Mouse (Mus musculus) ES-Bruce4 (cell line): Measurements from ENCODE around the gene Olfr787. TPM values are rescaled to one million over a fixed set of nuclear protein-coding genes. Genes with fewer than 3 reads are reported as not detected.

Experiments used
- H3K27ac ChIP-seq: 2 replicates; pipeline ENCODE4 v1.5.1; 2012; ENCODE audit warnings: low read length, inconsistent platforms; ENCODE audit not compliant: insufficient read depth
- H3K27me3 ChIP-seq: 2 replicates; pipeline ENCODE4 v1.6.1; 2012; ENCODE audit warnings: mild to moderate bottlenecking, low read length, inconsistent platforms; ENCODE audit not compliant: control insufficient read depth, poor library complexity, insufficient read depth, severe bottlenecking
- H3K36me3 ChIP-seq: 2 replicates; pipeline ENCODE4 v1.6.1; 2012; ENCODE audit warnings: inconsistent platforms, mild to moderate bottlenecking, low read length, moderate library complexity; ENCODE audit not compliant: control insufficient read depth, poor library complexity, insufficient read depth, severe bottlenecking
- H3K4me1 ChIP-seq: one replicate; pipeline ENCODE4 v1.8.1; 2011; ENCODE audit warnings: low read length; ENCODE audit not compliant: control insufficient read depth, insufficient read depth
- H3K4me3 ChIP-seq: 2 replicates; pipeline ENCODE4 v1.5.1; 2011; ENCODE audit warnings: low read depth, mild to moderate bottlenecking, low read length
- H3K9ac ChIP-seq: 2 replicates; pipeline ENCODE4 v1.6.1; 2012; ENCODE audit warnings: low read depth, mild to moderate bottlenecking, inconsistent platforms; ENCODE audit not compliant: poor library complexity, severe bottlenecking
- H3K9me3 ChIP-seq: replicated peaks from 2 replicates; pipeline ENCODE4 v1.6.1; 2012; ENCODE audit warnings: mild to moderate bottlenecking, low read length, inconsistent platforms; ENCODE audit not compliant: control insufficient read depth, poor library complexity, insufficient read depth, severe bottlenecking
- CTCF ChIP-seq: IDR thresholded peaks from one replicate; pipeline ENCODE4 v1.8.1; 2011; ENCODE audit warnings: low read depth, low read length
- EP300 ChIP-seq: IDR thresholded peaks from 2 replicates; pipeline ENCODE4 v1.6.1; 2011; ENCODE audit warnings: low read depth, low read length; ENCODE audit not compliant: insufficient read depth
- POLR2A ChIP-seq: IDR thresholded peaks from one replicate; pipeline ENCODE4 v1.8.1; 2011; ENCODE audit warnings: low read length; ENCODE audit not compliant: insufficient read depth
- polyA plus RNA-seq: library from polyadenylated mRNA; stranded (reverse); fragments of >200 nt; gene quantifications from 2 replicates; pipeline ENCODE4 v1.2.4, GENCODE M21; 2011; ENCODE audit warnings: low read depth; ENCODE audit not compliant: missing spikeins, insufficient read depth, insufficient read length

Olfr787 gene
- 0.14 TPM in 1 of 2 replicates, not detected in the other for polyA plus RNA-seq

DNA sequence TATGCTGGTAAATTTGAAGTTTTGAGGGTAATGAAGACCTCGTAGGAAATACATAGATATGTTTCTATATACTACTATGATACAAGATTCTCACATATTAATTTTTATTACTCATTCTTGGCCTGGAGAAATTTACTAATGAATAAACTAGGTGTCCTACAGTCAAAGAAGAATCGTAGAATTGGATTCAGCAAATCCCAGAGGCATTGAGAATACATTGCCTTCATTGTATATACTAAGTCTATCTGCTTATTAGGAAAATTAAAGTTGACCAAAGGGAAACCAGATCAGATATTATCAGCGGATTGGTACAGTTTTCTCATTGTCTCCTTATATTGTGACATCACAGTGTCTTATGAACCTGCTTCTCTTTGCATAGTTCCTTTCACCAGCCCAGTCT is at the start of gene Olfr787:
Gene Olfr787, plus strand, starts transcription at position 301 of the 400 bp plus-strand sequence.
- H3K27ac ChIP-seq, result no peak within 1 kb of the TSS
- TF ChIP-seq EP300 (no peak), POLR2A (no peak), CTCF (no peak)
- no peak within 1 kb of the TSS for H3K4me3 ChIP-seq
- no peaks in the 10 kb centered on the region for H3K27me3 ChIP-seq
- H3K9ac ChIP-seq, result no peak within 1 kb of the TSS
- no peaks in the 10 kb centered on the region for H3K4me1 ChIP-seq
- H3K9me3 ChIP-seq, result no peaks in the 10 kb centered on the region
- no peaks in the 10 kb centered on the region for H3K36me3 ChIP-seq

- Histone ChIP-seq H3K36me3 (no peaks in the 10 kb centered on the region), H3K27me3 (no peaks in the 10 kb centered on the region), H3K27ac (no peak within 1 kb of the TSS), H3K9ac (no peak within 1 kb of the TSS), H3K9me3 (no peaks in the 10 kb centered on the region), H3K4me3 (no peak within 1 kb of the TSS), H3K4me1 (no peaks in the 10 kb centered on the region)
- TF ChIP-seq POLR2A (no peak), CTCF (no peak), EP300 (no peak)
These were observed 34.7 kb upstream of the Olfr787 start, which contains the start of gene Olfr786 for GRCm38 (mm10) chr10:129427006-129427405. Olfr786 (plus strand) TSS chr10:129427306.

DNA sequence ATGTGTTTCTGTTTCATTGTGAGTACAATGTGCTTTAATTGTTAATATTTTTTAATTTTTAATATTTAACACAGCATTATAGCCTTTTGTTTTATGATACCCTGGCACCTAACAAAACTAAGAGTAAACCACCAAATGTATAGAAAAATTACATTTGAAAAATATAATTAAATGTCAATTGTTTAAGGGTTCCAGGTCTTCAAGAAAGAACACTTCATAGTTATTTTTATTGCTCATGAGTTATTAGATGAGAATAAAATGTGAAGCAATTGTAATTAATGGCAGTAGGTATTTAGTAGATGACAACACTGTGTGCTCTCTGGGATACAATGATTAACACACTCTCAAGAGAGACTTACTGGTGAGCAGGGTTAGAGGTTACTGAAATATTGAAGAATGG is 9.0 kb downstream of the Olfr787 start, which contains the start of gene Olfr788:
Gene Olfr788, plus strand, starts transcription at position 301 of the 400 bp plus-strand sequence.
- Histone ChIP-seq H3K4me3 (no peak within 1 kb of the TSS), H3K27me3 (no peaks in the 10 kb centered on the region), H3K27ac (no peak within 1 kb of the TSS), H3K36me3 (no peaks in the 10 kb centered on the region), H3K4me1 (no peaks in the 10 kb centered on the region), H3K9ac (no peak within 1 kb of the TSS), H3K9me3 (no peaks in the 10 kb centered on the region)
- TF ChIP-seq EP300 (no peak), CTCF (no peak), POLR2A (no peak)

DNA sequence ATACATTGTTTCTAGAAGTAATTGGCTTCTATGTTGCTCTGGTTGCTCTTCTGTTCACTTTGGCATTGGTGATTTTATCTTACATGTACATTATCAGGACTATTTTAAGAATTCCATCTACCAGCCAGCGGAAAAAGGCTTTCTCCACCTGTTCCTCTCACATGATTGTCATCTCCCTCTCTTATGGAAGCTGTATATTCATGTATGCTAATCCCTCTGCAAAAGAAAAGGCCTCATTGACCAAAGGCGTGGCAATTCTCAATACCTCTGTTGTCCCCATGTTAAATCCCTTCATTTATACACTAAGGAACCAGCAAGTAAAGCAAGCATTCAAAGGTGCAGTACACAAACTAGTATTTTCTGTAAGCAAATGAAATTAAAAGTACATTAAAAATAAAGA is 11.6 kb downstream of the Olfr787 start:
- H3K27me3 ChIP-seq, result no peaks in the 10 kb centered on the region
- no peaks in the 10 kb centered on the region for H3K36me3 ChIP-seq
- no peaks in the 10 kb centered on the region for H3K9me3 ChIP-seq
- H3K27ac ChIP-seq, result no peak overlapping the region
- H3K4me1 ChIP-seq, result no peaks in the 10 kb centered on the region
- no peak overlapping the region for H3K4me3 ChIP-seq
- TF ChIP-seq CTCF (no peak), POLR2A (no peak), EP300 (no peak)
- H3K9ac ChIP-seq, result no peak overlapping the region

DNA sequence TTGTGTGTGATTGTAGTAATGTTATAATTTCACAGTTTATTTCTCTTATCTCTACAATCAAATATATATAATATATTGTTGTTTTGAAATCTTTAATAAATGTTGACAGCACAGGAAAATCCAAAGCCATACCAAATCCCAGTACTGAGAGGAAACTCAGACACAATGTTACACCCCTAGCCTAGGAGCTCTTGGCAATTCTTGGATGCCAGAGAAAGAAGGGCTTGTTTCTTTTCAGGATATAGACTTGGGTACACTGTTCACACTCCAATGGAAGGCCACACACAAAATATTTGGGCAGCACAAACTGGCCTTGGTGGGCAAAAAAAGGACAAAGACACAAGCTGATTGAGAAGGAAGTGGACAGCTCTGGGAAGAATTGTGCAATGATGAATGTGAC is 12.1 kb downstream of the Olfr787 start:
- Histone ChIP-seq H3K27ac (no peak overlapping the region), H3K9me3 (no peaks in the 10 kb centered on the region), H3K4me1 (no peaks in the 10 kb centered on the region), H3K4me3 (no peak overlapping the region), H3K9ac (no peak overlapping the region), H3K27me3 (no peaks in the 10 kb centered on the region), H3K36me3 (no peaks in the 10 kb centered on the region)
- no peak for TF ChIP-seq EP300
- no peak for TF ChIP-seq POLR2A
- TF ChIP-seq CTCF, result no peak

DNA sequence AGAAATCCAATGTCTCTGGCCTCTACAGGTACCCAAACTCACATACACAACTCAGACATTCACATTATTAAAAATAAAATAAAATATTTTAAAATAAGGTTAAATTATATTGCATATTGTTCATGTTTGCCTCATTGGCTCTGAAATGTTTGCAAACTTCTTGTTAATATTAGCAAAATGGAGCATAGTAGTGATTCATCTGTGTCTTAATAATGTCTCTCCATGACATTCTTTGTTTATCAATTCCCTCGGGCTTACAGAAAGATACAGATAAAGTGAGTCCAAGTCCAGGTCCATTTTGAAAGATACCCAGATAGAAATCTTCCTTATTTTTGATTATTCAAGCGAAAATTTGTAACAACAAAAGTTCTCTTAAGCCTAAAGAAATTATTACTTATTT is 22.8 kb downstream of the Olfr787 start, which contains the start of gene Olfr789:
Gene Olfr789, plus strand, starts transcription at position 301 of the 400 bp plus-strand sequence.
- no peak for TF ChIP-seq POLR2A
- TF ChIP-seq CTCF, result no peak
- Histone ChIP-seq H3K4me3 (no peak within 1 kb of the TSS), H3K9me3 (no peaks in the 10 kb centered on the region), H3K27ac (no peak within 1 kb of the TSS), H3K27me3 (no peaks in the 10 kb centered on the region), H3K9ac (no peak within 1 kb of the TSS), H3K4me1 (no peaks in the 10 kb centered on the region), H3K36me3 (no peaks in the 10 kb centered on the region)
